ENCODE assay signal across 8 mouse cellular contexts in genomic region chr3:88296561-88297318, GRCm38 (mm10). TPM values are rescaled to one million over a fixed set of nuclear protein-coding genes. Genes with fewer than 3 reads are reported as not detected.
DNase-seq lines count a peak whose midpoint lies in the region; ATAC-seq lines count a peak whose summit lies in the region.

Tsacc (minus strand) TSS chr3:88296999.
Cct3 (plus strand) TSS chr3:88297116.

- DNase-seq in adrenal gland, adult (ENCODE audit: inconsistent age in 2 of 2, low spot score in 1 of 2): peak; percentile 98 to 99
- peak; percentile 99 for DNase-seq in embryo, embryonic 10.5 days (ENCODE audit: low spot score)
- peak; percentile 95 for DNase-seq in gastrocnemius, postnatal 14 days
- DNase-seq in left cerebral cortex, postnatal 10 days (ENCODE audit: extremely low spot score in 1 of 2, low spot score in 2 of 2): peak; percentile 97 to 98
- DNase-seq in right cerebral cortex, postnatal 25 days: peak; percentile 95
- DNase-seq in urinary bladder, postnatal 4 days (ENCODE audit: low spot score in 2 of 2): peak; percentile 93 to 95

- peak; percentile 89 for ATAC-seq in inflammation-experienced regulatory T-cells, adult 6 months
- peak; percentile 90 for ATAC-seq in megakaryocyte-erythroid progenitor cell, adult 5-6 weeks (replicated peaks; ENCODE audit: low FRiP score, low TSS enrichment, poor library complexity, severe bottlenecking)

- intact Hi-C loops in gastrocnemius, postnatal 14 days (cut with DNase I; ENCODE audit: low total_unique reads): no loop called here
- intact Hi-C loops in left cerebral cortex, postnatal 10 days (cut with DNase I): no loop called here

RNA-seq across cellular contexts. Expression of gene Tsacc, which starts in this region (rescaled TPM):
- total RNA-seq in gastrocnemius, postnatal 14 days (2021): 1 to 10 TPM; 5.8 to 8.5 TPM
- 1 to 10 TPM; 2.3 to 6.2 (median 3.6) TPM for polyA plus RNA-seq in inflammation-experienced regulatory T-cells, adult 6 months (2017; shearing (Covaris generic))
- 1 to 10 TPM; 6.3 TPM for total RNA-seq in left cerebral cortex, postnatal 10 days (2021)
- total RNA-seq in megakaryocyte-erythroid progenitor cell, adult 5-6 weeks (2014; fragmentation: Nextera tagmentation): 7.2 and 19.5 TPM in 2 replicates
- total RNA-seq in megakaryocyte-erythroid progenitor cell, adult 5-6 weeks (2017): 9.8 TPM in 1 of 2 replicates, not detected in the other

RNA-seq across cellular contexts. Expression of gene Cct3, which starts in this region (rescaled TPM):
- 100 to 1,000 TPM; 132 to 151 TPM for total RNA-seq in gastrocnemius, postnatal 14 days (2021)
- 100 to 1,000 TPM; 157 to 218 (median 188) TPM for polyA plus RNA-seq in inflammation-experienced regulatory T-cells, adult 6 months (2017; shearing (Covaris generic))
- total RNA-seq in left cerebral cortex, postnatal 10 days (2021): 100 to 1,000 TPM; 215 to 224 TPM
- 703 and 802 TPM in 2 replicates for total RNA-seq in megakaryocyte-erythroid progenitor cell, adult 5-6 weeks (2014; fragmentation: Nextera tagmentation)
- total RNA-seq in megakaryocyte-erythroid progenitor cell, adult 5-6 weeks (2017): 484 and 489 TPM in 2 replicates

Comparison
In these comparisons a context has a peak if more than half of its experiments do, and no peak if none do; other contexts are left out.
1. Peak in every context shown above with its lines: DNase-seq and ATAC-seq.